Mouse (Mus musculus) liver, adult 2 months (tissue): ENCODE results near the gene Mctp2. TPM values are rescaled to one million over a fixed set of nuclear protein-coding genes. Genes with fewer than 3 reads are reported as not detected.

Experiments
- DNase-seq: peaks from one replicate; pipeline ENCODE4 v3.0.0-alpha.2; 2011; ENCODE audit warnings: low read depth, low spot score; ENCODE audit errors: extremely low read depth
- H3K27ac ChIP-seq: fragments of 200-500 bp; replicated peaks from 2 replicates; pipeline ENCODE4 v1.5.1; 2012; ENCODE audit warnings: low read depth, mild to moderate bottlenecking, control low read depth, inconsistent platforms, low read length; ENCODE audit not compliant: insufficient read depth
- H3K27me3 ChIP-seq: fragments of 200-500 bp; 2 replicates; pipeline ENCODE4 v1.6.1; 2012; ENCODE audit warnings: mild to moderate bottlenecking, moderate library complexity, low read length, inconsistent platforms; ENCODE audit not compliant: control insufficient read depth, insufficient read depth
- H3K36me3 ChIP-seq: fragments of 200-500 bp; 2 replicates; pipeline ENCODE4 v1.6.1; 2012; ENCODE audit warnings: low read length, inconsistent platforms; ENCODE audit not compliant: control insufficient read depth, insufficient read depth
- H3K4me1 ChIP-seq: fragments of 200-500 bp; 2 replicates; pipeline ENCODE4 v1.6.1; 2011; ENCODE audit warnings: low read length; ENCODE audit not compliant: control insufficient read depth, insufficient read depth
- H3K4me3 ChIP-seq: fragments of 200-500 bp; 2 replicates; pipeline ENCODE4 v1.5.1; 2011; ENCODE audit warnings: low read depth, mild to moderate bottlenecking, control low read depth, low read length, moderate library complexity; ENCODE audit not compliant: insufficient read depth
- H3K79me2 ChIP-seq: fragments of 200-500 bp; 2 replicates; pipeline ENCODE4 v1.6.1; 2012; ENCODE audit warnings: inconsistent platforms, mild to moderate bottlenecking, low read length, moderate library complexity; ENCODE audit not compliant: control insufficient read depth, insufficient read depth
- H3K9ac ChIP-seq: fragments of 200-500 bp; 2 replicates; pipeline ENCODE4 v1.6.1; 2012; ENCODE audit warnings: low read depth, mild to moderate bottlenecking, control low read depth, inconsistent platforms, low read length
- CTCF ChIP-seq: fragments of 200-500 bp; IDR thresholded peaks from 2 replicates; pipeline ENCODE4 v1.5.1; 2011; ENCODE audit warnings: low read depth, low read length, control low read depth
- POLR2A ChIP-seq: fragments of 200-500 bp; IDR thresholded peaks from 2 replicates; pipeline ENCODE4 v1.6.1; 2011; ENCODE audit warnings: low read length, control low read depth; ENCODE audit not compliant: insufficient read depth; ENCODE audit errors: extremely low read depth
- WGBS: fragments of 180-500 bp; shearing (Covaris S2); methylation state at CpG from one replicate; pipeline ENCODE4 v1.1.7; 2018; 5-methylcytosine and 5-hydroxymethylcytosine counted together
- polyA plus RNA-seq: library from polyadenylated mRNA; depleted of rRNA; stranded (reverse); fragments of >200 nt; gene quantifications from 2 replicates; pipeline ENCODE4 v1.2.3, GENCODE M21; 2012
- total RNA-seq: library from RNA; depleted of rRNA; stranded (reverse); fragments of >200 nt; gene quantifications from 2 replicates; pipeline ENCODE4 v1.2.3, GENCODE M21; 2014

Mctp2 gene
- total and polyA plus RNA-seq, 2 experiments = 5.4 to 11.8 TPM

DNA sequence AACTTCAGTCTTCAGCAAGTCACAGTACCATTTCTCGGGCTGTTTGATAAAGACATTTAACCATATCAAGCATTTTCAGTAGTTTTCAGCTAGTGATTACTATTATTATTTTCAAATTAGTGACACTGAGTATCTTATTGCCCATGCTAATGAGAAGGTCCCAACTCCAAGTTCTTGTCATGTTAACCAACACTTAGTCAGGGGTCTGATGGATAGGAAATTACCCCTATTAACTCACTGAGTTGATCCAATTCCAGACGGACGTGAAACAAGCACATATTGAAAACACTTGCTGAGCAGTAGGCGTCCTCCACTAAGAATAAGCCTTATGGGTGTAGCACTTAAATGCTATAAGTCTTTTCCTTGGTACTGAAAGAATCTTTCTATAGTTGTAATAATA is 14.0 kb upstream of the Mctp2 start:
- no peaks in the 10 kb centered on the region for H3K36me3 ChIP-seq
- WGBS = 95% methylated on average over 4 of the region's 4 CpGs
- H3K27me3 ChIP-seq = no peaks in the 10 kb centered on the region
- TF ChIP-seq CTCF (no peak), POLR2A (no peak)
- no peaks in the 10 kb centered on the region for H3K79me2 ChIP-seq
- no peak overlapping the region for H3K27ac ChIP-seq
- H3K4me1 ChIP-seq = peaks cover 5% of the 10 kb centered on the region
- no peak overlapping the region for H3K9ac ChIP-seq
- DNase-seq = no peak
- H3K4me3 ChIP-seq = no peak overlapping the region

DNA sequence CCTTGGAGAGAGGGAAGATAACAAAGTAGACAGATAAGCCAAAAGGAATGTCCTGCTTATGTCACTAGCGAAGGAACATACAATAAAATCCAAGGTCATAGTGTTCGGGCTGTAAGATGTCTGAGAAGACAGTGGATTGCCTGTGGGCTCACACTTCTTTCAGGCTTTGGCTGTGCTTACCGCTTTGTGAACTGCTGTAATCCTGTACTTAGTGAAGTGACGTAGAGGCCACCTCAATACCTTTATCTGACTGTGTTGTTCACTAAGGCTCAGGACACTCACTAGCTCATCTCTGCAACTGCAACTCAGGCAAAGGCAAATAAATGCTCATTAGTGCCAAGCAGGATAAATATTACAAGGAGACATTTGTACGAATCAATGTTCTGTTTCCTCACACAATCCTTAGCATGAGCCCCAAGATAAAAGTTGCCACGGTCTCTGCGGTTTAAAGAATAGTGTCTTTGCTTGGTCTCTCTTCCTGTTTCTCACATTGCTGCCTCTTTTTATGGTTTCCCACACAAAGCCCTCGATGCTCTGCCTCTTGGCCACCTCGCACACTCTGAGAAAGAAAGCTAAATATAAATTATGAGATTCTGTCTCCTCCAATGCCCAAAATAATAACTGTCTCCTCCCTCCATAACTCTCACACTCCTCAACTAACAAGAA is 8.1 kb upstream of the Mctp2 start:
- H3K27ac ChIP-seq = no peak overlapping the region
- no peak for DNase-seq
- WGBS = 76% methylated on average over 9 of the region's 9 CpGs
- no peak for TF ChIP-seq CTCF
- TF ChIP-seq POLR2A = no peak
- H3K4me1 ChIP-seq = no peaks in the 10 kb centered on the region
- H3K36me3 ChIP-seq = no peaks in the 10 kb centered on the region
- no peak overlapping the region for H3K9ac ChIP-seq
- no peaks in the 10 kb centered on the region for H3K27me3 ChIP-seq
- no peaks in the 10 kb centered on the region for H3K79me2 ChIP-seq
- no peak overlapping the region for H3K4me3 ChIP-seq

DNA sequence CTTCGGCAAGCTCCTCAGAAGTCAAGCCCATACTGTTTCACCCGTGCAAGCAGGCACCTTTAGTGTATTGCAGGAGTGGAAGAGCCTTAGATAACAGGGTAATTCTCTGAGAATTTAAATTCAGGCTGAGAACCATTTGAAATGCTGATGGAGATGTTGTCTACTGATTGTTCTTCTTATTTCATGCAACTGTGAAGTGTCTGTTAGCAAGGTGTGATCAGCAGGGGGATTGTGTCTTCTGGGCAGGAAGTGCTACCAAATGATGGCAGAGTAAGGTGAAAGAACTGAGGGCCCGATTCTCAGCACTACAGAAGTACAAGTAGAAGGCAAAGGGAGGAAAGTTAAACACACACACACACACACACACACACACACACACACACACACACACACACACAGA is 7.5 kb upstream of the Mctp2 start:
- Histone ChIP-seq H3K4me1 (no peaks in the 10 kb centered on the region), H3K27ac (no peak overlapping the region), H3K36me3 (no peaks in the 10 kb centered on the region), H3K27me3 (no peaks in the 10 kb centered on the region), H3K9ac (no peak overlapping the region), H3K79me2 (no peaks in the 10 kb centered on the region), H3K4me3 (no peak overlapping the region)
- TF ChIP-seq POLR2A = no peak
- TF ChIP-seq CTCF = no peak
- 57% methylated on average over 3 of the region's 3 CpGs for WGBS
- DNase-seq = no peak

DNA sequence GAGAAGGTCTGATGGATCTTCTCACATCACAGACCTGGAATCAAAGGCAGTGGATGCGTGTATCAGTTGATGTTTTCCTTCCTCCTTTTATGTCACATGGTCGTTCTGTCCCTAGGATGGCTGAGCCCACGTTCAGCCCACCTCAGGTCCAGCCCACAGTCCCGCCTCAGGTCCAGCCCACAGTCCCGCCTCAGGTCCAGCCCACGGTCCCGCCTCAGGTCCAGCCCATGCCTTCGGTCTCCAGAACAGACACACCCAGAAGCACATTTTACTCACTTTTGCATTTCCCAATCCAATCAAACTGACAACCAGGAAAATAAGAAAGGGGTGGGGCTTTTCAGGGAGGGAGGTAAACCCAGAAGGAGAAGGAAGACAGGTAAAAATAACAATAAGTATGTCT is 5.2 kb upstream of the Mctp2 start:
- no peak overlapping the region for H3K27ac ChIP-seq
- H3K4me1 ChIP-seq = no peaks in the 10 kb centered on the region; the same call in 1 of the 2 replicates
- H3K4me3 ChIP-seq = no peak overlapping the region
- DNase-seq = no peak
- no peak overlapping the region for H3K9ac ChIP-seq
- no peak for TF ChIP-seq POLR2A
- TF ChIP-seq CTCF = no peak
- H3K36me3 ChIP-seq = no peaks in the 10 kb centered on the region
- H3K79me2 ChIP-seq = no peaks in the 10 kb centered on the region
- H3K27me3 ChIP-seq = no peaks in the 10 kb centered on the region
- 70% methylated on average over 8 of the region's 8 CpGs for WGBS

DNA sequence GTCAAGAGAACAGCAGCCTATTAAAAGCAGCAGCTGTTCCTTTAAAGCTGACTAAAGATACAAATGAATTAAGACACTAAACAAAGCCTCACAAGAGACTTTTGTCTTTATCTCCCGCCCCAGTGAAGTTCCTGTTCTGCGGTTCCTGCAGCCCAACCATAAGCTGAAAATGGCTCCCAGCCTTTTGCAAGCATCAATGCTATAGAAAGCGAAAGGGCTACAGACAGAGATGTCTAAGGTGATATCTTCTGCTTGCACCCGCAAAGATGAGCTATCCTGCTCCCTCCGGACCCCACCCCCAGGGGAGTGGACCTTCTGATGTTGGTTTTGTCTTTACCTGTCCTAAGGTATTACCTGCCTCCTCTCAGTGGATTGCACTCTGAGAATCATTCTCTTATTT is 1.7 kb upstream of the Mctp2 start:
- no peak for DNase-seq
- Histone ChIP-seq H3K27ac (no peak overlapping the region), H3K4me3 (no peak overlapping the region), H3K79me2 (peaks cover 5% of the 10 kb centered on the region), H3K27me3 (no peaks in the 10 kb centered on the region), H3K36me3 (no peaks in the 10 kb centered on the region), H3K9ac (no peak overlapping the region), H3K4me1 (peaks cover 11% of the 10 kb centered on the region)
- no peak for TF ChIP-seq POLR2A
- no peak for TF ChIP-seq CTCF
- 79% methylated on average over 5 of the region's 5 CpGs for WGBS

DNA sequence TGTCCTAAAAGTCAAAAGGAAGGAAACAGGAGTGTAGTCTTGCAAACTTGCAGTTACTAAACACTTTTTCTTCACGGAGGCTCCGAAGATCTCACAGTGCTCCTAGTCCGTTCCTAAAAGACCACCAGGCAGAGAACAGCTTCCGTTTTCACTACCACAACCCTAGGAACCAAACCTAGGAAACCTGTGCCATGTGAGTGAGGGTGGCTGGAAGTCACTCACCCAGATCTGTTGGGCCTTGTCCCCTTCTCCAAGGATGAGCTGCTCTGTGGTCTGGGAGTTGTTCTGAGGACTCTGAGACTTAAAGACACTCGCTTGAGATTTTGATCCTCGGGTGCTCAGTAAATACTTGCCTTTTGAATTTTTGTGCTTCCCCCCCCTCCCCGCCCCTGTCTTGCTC is 439 bp upstream of the Mctp2 start:
- Histone ChIP-seq H3K27ac (peak overlapping the region; percentile 7; the same call in 1 of the 2 replicates), H3K4me1 (peaks cover 11% of the 10 kb centered on the region), H3K79me2 (peaks cover 7% of the 10 kb centered on the region), H3K36me3 (no peaks in the 10 kb centered on the region), H3K9ac (peak overlapping the region; percentile 88), H3K27me3 (no peaks in the 10 kb centered on the region), H3K4me3 (peak overlapping the region; percentile 90)
- no peak for DNase-seq
- TF ChIP-seq POLR2A (no peak), CTCF (no peak)
- WGBS = 17% methylated on average over 7 of the region's 7 CpGs
